Mouse (Mus musculus) T-helper 2 cell (primary cell): ENCODE results near the gene Nppa.

Source experiments
- in situ Hi-C: fragments of 300-600 bp; cut with MboI, MseI; formaldehyde crosslinking; loops from one replicate; pipeline ENCODE4 v1.15.1; 2025; ENCODE audit warnings: high pct_unique_total_duplicates

Gene Nppa

DNA sequence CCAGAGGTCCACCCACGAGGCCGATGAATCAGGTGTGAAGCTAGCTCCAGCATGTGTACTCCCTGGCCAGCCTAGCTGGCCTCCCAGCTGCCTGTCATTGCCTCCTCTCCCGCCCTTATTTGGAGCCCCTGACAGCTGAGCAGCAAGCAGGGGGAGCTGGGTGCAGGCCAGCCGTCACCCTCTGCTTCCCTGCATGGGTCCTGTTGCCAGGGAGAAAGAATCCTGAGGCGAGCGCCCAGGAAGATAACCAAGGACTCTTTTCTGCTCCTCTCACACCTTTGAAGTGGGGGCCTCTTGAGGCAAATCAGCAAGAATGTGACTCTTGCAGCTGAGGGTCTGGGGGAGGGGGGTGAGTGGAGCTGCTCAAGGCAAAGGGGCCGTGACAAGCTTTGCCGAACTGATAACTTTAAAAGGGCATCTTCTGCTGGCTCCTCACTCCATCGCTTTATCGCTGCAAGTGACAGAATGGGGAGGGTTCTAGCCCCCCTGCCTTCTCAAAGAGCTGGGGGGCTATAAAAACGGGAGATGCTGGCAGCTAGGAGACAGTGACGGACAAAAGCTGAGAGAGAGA, at the start of gene Nppa:
Gene Nppa (plus strand): TSS at position 521 of the 571 bp plus-strand sequence.
- in situ Hi-C loops, result no loop called here

GRCm38 (mm10) chr4:147953590-147953989, 46.9 kb upstream of the Nppa start:
- in situ Hi-C loops, result no loop called here

GRCm38 (mm10) chr4:147957141-147957540, 43.4 kb upstream of the Nppa start:
- in situ Hi-C loops, result no loop called here

DNA sequence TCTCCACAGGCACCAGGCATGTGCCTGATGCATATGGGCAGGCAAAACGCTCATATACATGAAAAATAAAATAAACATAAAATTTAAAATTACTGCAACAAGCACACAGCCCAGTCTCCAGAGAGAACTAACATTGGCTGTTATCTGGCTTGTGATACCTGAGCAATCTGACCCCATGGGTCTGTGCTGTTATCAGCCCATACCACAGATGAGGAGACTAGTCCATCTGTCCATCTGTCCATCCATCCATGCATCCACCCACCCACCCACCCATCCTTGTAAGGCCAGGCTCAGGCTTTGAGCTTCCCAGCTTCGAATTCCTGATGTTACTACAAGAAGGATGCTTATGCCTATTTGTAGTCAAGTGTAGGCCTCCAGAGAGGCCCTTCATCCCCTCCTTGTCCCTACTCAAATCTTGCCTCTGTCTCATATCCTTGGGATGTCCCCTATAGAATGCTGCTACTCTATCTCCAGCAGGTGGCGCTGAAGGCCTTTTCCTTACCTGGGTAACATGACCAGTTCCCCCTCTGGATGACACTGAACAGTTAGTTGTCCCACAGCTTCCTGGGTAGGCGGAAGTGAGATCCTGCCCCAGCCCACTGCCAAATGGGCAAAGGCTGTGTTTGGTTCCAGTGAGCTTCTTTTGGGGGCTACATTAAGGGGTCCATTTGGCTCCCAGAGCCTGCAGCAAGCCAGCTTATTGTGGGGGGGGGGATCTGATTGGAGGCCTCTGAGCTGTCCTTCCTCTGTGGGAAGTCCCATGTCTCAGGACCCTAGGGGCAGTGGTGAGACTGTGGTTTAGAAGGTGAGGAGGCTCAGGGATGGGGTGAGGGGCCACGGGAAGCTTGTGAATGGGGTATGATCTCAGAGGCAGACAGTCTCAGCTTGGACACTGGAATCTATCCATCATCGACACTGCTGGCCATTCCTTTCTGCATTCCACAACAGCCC, 40.4 kb upstream of the Nppa start:
- in situ Hi-C loops, result loop anchor here (5.0 kb wide), 1 partner anchor 47 kb away; no protein-coding TSS in a partner anchor

- in situ Hi-C loops, result loop anchor here (5.0 kb wide), 1 partner anchor 45 kb away; no protein-coding TSS in a partner anchor
These were observed 37.7 kb upstream of the Nppa start for GRCm38 (mm10) chr4:147962781-147963180.

DNA sequence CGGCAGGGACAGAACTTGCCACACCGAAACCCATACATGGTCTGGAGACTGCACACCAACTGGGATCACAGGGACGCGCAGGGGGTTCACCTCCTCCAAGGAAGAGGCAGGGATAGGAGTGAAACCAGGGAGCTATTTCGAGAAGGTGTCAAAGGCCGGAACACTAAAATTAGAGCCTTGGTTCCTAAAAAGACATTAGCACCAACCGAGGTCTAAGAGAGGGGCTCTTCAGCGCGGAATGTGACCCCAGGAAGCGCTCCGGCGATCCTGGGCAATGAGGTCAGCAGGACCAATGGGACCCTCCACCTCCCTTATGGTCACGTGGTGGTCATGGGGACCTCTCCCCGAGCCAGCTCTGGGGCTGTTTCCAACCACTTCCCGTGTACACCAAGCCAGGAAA, 36.9 kb upstream of the Nppa start:
- in situ Hi-C loops, result loop anchor here (5.0 kb wide), 1 partner anchor 44 kb away; no protein-coding TSS in a partner anchor

DNA sequence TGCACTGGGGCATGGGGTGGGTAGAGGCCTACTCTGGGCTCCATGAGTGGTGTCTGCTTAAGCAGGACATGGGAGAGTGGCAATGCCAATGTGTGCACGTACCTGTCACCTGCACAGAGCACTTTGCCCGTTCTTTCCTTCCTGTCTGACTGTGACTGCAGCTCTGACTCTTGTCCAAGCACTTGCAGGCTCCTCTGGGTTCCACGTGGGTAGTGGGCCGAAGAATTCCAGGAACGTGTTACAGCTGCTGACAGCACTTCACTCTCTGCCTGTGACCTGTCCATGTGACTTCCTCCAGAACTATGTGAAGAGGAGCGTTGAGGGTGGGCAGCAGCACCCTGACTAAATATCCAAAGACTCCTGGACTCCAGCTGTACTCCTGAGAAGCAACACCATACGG, 34.8 kb upstream of the Nppa start:
- in situ Hi-C loops, result no loop called here

DNA sequence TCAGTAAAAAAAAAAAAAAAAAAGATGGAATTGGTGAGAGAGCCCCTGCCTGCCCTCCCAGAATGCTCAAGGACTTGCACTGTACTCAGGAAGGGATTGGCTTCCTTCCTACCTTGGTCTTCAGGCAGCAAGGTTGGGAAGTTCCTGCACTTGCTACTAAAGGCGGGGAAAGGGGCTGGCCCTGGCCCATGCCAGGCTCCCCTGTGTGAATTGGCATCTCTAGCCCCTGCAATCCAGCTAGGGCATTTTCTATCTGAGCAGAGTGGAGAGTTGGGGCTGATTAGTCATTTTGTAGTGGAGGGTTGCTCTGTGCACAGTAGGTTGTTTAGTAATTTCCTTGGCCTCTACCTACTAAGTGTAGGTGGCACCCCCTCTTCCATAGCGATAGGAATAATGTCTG, 31.7 kb upstream of the Nppa start:
- in situ Hi-C loops, result no loop called here

DNA sequence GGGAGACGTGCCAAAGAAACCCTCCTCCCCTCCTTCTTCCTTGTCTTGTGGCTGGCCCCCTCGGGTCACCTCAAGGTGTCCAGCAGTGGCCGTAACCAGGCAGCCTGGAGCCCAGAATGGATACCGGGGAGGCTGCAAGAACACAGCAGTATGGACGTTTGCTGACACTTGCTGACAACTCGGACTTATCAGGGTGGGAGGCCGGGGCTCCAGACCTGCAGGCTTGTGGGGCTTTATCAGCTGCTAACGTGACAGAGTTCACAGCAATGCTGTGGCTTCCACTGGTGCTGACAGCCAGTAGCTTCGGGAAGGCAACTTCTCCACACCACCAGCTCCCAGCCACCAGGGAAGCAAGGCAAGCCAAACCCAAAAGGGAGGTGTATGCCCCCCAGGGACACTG, 31.2 kb upstream of the Nppa start:
- in situ Hi-C loops, result no loop called here

DNA sequence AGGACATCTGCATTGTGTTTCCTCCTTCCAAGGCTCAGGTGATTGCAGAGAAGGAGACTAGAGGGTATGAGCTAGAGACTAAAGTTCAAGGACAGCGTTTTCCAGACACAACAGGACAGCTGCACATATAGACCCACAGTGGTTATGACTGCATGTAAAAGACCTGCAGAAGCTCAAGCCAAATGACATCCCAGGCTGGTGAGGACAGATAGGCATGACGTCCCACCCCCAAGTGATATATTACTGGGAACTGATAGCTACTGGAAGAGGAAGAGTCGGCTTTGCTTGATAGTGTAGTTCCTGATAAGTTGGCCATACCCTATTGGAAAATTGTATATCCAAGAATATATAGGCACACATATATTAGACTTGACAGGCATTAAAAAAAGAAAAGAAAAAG, 24.3 kb upstream of the Nppa start:
- in situ Hi-C loops, result no loop called here

DNA sequence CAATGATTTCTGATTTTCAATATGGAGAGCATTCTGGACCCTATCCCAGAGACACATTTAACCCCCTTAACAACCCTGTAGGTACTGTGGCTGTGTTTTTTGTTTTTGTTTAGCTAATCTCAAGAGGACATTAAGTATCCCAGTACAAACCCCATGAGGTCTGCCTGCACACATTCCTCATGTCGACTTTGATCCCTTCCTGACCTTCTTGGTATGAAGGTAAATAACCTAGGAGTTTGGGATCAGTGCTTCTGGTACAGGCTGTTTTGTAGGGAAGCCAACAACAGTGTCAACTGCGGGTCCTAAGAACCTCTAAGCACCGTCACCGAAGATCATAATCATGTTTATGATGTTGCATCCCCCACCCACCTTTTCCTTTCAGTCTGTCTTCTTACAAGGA, 22.8 kb upstream of the Nppa start:
- in situ Hi-C loops, result no loop called here

DNA sequence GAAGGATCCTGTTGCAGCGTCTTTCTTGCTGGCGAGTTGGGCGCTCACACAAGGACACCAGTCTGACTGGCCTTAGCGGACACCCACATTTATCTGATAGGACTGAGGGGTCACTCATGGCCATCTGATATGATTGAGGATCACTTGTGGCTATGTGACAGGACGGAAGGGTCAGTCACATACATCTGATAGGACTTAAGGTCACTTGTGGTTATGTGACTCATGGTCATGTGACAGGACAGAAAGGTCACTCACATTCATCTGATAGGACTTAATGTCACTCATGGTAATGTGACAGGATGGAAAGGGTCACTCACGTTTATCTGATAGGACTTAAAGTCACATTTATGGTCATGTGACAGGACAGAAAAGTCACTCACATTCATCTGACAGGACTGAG, 22.1 kb upstream of the Nppa start:
- in situ Hi-C loops, result no loop called here

GRCm38 (mm10) chr4:147979441-147979860, 21.1 kb upstream of the Nppa start:
- in situ Hi-C loops, result no loop called here

DNA sequence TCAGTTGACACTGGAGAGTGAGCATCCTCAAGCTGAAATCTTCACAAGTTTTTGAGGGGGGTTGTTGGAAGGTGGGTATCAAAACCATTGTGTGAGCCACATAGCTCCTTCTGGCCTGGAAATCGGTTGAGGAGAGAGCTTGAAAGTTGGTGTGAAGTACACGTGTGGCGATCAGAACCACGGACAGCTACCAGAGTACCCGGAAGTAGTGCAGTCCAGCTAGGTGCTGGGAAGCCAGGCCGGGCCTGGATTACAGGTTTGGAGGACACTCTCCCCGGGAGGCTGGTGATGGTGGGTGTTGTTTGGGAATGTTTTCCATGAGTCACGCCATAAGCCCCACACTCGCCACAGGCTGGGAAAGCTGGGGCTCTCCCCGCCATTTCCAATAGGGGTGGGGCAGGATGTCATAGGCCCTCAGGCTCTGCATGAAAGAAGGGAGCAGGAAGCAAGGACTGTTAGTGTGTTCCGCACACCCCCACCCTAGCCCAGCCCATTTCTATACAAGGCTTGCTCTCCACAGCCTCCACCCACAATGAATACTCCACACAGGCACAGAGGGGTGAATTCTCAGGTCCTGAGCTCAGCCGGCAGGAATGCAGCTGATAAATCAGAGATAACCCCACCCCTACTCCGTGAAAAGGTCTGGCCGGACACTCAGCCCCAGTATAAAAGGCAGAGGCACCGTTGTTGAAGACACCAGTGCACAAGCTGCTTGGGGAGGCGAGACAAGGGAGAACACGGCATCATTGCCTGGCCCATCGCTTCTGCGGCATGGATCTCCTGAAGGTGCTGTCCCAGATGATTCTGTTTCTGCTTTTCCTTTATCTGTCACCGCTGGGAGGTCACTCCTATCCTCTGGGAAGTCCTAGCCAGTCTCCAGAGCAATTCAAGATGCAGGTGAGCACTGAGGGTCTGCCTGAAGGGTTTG, 15.1 kb upstream of the Nppa start, which contains the start of gene Nppb:
Gene Nppb (plus strand): TSS at position 584 of the 928 bp plus-strand sequence.
- in situ Hi-C loops, result no loop called here

GRCm38 (mm10) chr4:147993571-147994095, 6.9 kb upstream of the Nppa start:
- in situ Hi-C loops, result no loop called here

DNA sequence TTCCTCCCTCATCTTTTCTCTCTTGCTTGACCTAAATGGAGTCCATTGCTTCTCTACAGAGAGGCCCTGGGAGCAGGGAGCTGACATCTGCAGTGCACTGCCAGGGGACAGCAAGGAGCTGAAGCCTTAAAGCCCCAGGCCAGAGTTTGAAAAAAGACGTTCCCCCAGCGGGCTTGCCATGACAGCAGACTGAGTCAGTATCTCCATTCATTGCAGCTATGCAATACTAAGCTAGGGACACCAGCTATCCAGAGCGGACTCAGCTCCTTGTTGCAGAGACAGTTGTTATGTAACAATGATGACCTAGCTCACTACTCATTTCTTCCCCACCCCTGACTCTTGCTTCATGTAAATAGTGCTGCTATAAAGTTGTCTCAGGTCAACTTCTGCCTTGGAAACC, 5.2 kb upstream of the Nppa start:
- in situ Hi-C loops, result no loop called here

GRCm38 (mm10) chr4:148001013-148001789, 679 bp downstream of the Nppa start:
- in situ Hi-C loops, result no loop called here

DNA sequence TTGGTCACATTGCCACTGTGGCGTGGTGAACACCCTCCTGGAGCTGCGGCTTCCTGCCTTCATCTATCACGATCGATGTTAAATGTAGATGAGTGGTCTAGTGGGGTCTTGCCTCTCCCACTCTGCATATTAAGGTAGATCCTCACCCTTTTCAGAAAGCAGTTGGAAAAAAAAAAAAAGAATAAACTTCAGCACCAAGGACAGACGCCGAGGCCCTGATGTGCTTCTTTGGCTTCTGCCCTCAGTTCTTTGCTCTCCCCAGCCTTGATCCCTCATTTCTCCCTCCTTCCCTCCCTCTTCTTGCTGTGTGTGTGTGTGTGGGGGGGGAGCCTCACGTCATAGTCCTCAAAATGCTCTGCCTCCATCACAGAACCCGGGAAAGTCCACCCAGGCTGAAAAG, 1.3 kb downstream of the Nppa start:
- in situ Hi-C loops, result no loop called here

DNA sequence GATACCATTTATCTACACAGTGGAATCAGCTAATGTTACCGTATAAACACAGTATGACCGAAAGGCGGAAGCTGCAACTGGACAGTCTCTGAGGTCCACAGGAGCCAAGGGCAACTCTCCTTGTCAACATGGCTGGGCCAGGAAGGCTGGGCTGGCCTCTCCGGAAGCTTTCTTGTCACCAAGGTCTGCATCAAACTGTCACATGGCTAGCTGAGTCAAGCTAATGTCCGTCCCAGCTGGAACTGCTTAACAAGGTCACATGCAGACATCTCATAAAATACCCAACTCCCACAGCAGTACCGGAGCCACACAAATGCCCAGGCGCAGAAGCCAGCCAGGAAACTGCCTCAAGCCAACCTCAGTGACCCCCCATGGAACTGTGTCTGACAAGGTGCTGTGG, 3.8 kb downstream of the Nppa start:
- in situ Hi-C loops, result no loop called here

DNA sequence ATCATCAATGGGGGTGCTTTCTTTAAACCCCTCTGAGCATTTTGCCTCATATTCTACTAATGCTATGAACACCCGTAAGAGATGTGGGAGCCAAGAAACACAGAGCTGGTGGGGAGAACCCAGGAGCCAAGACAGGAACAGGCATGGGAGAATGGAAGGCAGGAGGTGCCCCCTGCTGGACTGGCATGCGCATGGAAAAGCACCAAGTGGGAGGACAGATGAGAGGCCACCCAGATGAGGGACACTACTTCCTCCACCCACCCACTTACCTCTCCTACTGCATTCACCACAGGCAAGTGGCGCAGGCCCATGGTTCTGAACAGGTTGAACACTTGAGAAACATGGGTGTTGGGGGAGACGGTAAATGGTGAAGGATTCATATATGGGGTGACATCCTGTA, 7.9 kb downstream of the Nppa start:
- in situ Hi-C loops, result loop anchor here (5.0 kb wide), 1 partner anchor 46 kb away; no protein-coding TSS in a partner anchor

DNA sequence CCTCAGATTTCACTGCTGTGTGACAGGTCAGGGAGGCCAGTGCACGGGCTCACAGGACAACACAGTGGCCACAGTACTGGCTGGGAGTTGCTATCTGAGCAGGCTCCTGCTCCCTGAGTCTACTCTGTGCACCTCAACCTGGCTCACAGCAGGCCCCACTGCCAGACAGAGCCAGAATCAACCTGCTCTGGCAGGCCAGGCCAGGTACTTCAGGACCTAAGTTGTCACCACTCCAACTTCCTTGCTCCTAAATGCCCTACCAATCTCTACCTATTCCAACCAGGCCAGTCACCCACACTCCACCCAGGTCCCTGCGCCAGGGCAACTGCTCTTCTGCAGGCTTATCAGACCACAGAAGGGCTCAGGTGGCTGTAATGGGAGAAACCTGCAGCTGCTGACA, 9.1 kb downstream of the Nppa start:
- in situ Hi-C loops, result loop anchor here (5.0 kb wide), 1 partner anchor 47 kb away; no protein-coding TSS in a partner anchor
